Mouse (Mus musculus): ENCODE data around the gene Sncb.

GRCm38 (mm10) chr13:54710866-54711265 is 55.5 kb downstream of the Sncb start:
- TF ChIP-seq CTCF (IDR thresholded peaks at IDR 0.05; ENCODE audit: borderline replicate concordance, extremely low read depth, insufficient read depth, insufficient read length) (no peak), POLR2A (IDR thresholded peaks at IDR 0.05; ENCODE audit: borderline replicate concordance, extremely low read depth, insufficient read depth, insufficient read length, poor library complexity, severe bottlenecking) (no peak)
